Mouse (Mus musculus): ENCODE results near the gene Mdfi. TPM values are rescaled to one million over a fixed set of nuclear protein-coding genes. Genes with fewer than 3 reads are reported as not detected.

Gene Mdfi
- not detected for polyA plus RNA-seq (2014; fragmentation: Illumina TruSeq; extraction: RNeasy Lipid Tissue Mini Kit (QIAGEN cat#74804); ENCODE audit: low read depth, low replicate concordance)

DNA sequence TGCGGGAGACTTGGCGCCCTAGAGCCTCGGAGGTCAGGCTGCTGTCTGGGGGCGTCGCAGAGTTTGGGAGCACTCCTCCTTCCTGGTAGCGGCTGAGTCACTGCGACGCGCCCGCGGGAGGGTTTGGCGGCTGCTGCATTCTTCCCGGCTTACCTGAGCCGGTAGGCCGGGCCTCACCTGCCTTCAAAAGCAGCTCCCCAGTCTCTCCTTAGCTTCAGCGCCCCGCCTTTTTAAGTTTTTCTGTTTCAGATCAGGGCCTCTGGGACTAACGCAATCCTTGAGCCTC is at the start of gene Mdfi:
Gene Mdfi (minus strand): TSS at position 210 of the 286 bp plus-strand sequence.

Other genes with a start within 250 kb of the Mdfi start
- 1.1 TPM for gene Bysl, start 223.2 kb downstream of the Mdfi start, polyA plus RNA-seq (2014; fragmentation: Illumina TruSeq; extraction: RNeasy Lipid Tissue Mini Kit (QIAGEN cat#74804); ENCODE audit: low read depth, low replicate concordance)
- 10.3 TPM for gene Med20, start 223.1 kb downstream of the Mdfi start, polyA plus RNA-seq (2014; fragmentation: Illumina TruSeq; extraction: RNeasy Lipid Tissue Mini Kit (QIAGEN cat#74804); ENCODE audit: low read depth, low replicate concordance)
- 0.28 TPM for gene Gm20517, start 223.1 kb downstream of the Mdfi start, polyA plus RNA-seq (2014; fragmentation: Illumina TruSeq; extraction: RNeasy Lipid Tissue Mini Kit (QIAGEN cat#74804); ENCODE audit: low read depth, low replicate concordance)
- 2.1 TPM for gene Usp49, start 204.0 kb downstream of the Mdfi start, polyA plus RNA-seq (2014; fragmentation: Illumina TruSeq; extraction: RNeasy Lipid Tissue Mini Kit (QIAGEN cat#74804); ENCODE audit: low read depth, low replicate concordance)
- 19.2 TPM for gene Tomm6, start 146.3 kb downstream of the Mdfi start, polyA plus RNA-seq (2014; fragmentation: Illumina TruSeq; extraction: RNeasy Lipid Tissue Mini Kit (QIAGEN cat#74804); ENCODE audit: low read depth, low replicate concordance)
- 2.4 TPM for gene Frs3, start 145.7 kb downstream of the Mdfi start, polyA plus RNA-seq (2014; fragmentation: Illumina TruSeq; extraction: RNeasy Lipid Tissue Mini Kit (QIAGEN cat#74804); ENCODE audit: low read depth, low replicate concordance)
- gene Gm21981, start 140.2 kb downstream of the Mdfi start, polyA plus RNA-seq (2014; fragmentation: Illumina TruSeq; extraction: RNeasy Lipid Tissue Mini Kit (QIAGEN cat#74804); ENCODE audit: low read depth, low replicate concordance), result not detected
- gene Prickle4, start 140.0 kb downstream of the Mdfi start, polyA plus RNA-seq (2014; fragmentation: Illumina TruSeq; extraction: RNeasy Lipid Tissue Mini Kit (QIAGEN cat#74804); ENCODE audit: low read depth, low replicate concordance), result not detected
- gene Pgc, start 107.8 kb downstream of the Mdfi start, polyA plus RNA-seq (2014; fragmentation: Illumina TruSeq; extraction: RNeasy Lipid Tissue Mini Kit (QIAGEN cat#74804); ENCODE audit: low read depth, low replicate concordance), result not detected
- not detected for gene Tfeb, start 97.7 kb downstream of the Mdfi start, polyA plus RNA-seq (2014; fragmentation: Illumina TruSeq; extraction: RNeasy Lipid Tissue Mini Kit (QIAGEN cat#74804); ENCODE audit: low read depth, low replicate concordance)
- not detected for gene Foxp4, start 90.0 kb upstream of the Mdfi start, polyA plus RNA-seq (2014; fragmentation: Illumina TruSeq; extraction: RNeasy Lipid Tissue Mini Kit (QIAGEN cat#74804); ENCODE audit: low read depth, low replicate concordance)
- gene 1700122O11Rik, start 203.6 kb upstream of the Mdfi start, polyA plus RNA-seq (2014; fragmentation: Illumina TruSeq; extraction: RNeasy Lipid Tissue Mini Kit (QIAGEN cat#74804); ENCODE audit: low read depth, low replicate concordance), result not detected

Data from kidney, adult 10 weeks (tissue).